Mouse (Mus musculus) G1E-ER4 (cell line): ENCODE results near the gene Fcmr. TPM values are rescaled to one million over a fixed set of nuclear protein-coding genes. Genes with fewer than 3 reads are reported as not detected.

Experiments
- GATA1 ChIP-seq: IDR thresholded peaks from one replicate; pipeline ENCODE4 v1.8.0; 2012; ENCODE audit warnings: low read length, inconsistent platforms
- polyA plus RNA-seq: library from polyadenylated mRNA; stranded (reverse); fragments of >175 nt; gene quantifications from 2 replicates; pipeline ENCODE4 v1.2.3, GENCODE M21; 2012

The Fcmr gene
- polyA plus RNA-seq, 1 experiment = not detected

GRCm38 (mm10) chr1:130844516-130844915 lies 21.0 kb upstream of the Fcmr start:
- no peak for TF ChIP-seq GATA1

DNA sequence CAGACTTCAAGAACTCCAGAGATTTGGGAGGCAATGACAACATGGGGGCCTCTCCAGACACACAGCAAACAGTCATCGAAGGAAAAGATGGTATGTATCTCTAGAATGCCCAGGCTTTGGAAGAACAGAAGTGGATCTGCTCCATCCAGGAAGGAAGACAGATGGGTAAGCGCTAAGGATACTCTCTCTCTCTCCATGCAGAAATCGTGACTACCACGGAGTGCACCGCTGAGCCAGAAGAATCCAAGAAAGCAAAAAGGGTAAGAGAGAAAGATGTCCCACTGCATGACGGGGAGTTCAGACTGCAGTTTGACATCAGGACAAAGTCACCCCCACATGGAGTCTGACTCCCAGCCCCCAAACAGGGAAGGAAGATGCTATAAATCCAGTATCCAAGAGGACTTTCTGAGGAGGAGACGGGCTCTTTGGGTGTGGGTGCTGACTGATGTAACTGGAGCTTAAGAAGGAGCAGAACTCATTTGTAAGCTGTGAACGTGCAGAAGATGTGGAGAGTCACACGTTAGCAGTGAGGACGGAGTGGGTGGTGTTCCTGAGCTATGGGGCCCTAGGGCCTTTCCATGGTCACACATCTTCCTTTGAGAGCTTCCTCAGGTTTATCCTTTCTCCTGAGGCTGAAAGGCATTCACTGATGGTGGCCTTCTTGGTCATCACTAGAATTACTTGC lies 15.8 kb upstream of the Fcmr start:
- TF ChIP-seq GATA1 = no peak

DNA sequence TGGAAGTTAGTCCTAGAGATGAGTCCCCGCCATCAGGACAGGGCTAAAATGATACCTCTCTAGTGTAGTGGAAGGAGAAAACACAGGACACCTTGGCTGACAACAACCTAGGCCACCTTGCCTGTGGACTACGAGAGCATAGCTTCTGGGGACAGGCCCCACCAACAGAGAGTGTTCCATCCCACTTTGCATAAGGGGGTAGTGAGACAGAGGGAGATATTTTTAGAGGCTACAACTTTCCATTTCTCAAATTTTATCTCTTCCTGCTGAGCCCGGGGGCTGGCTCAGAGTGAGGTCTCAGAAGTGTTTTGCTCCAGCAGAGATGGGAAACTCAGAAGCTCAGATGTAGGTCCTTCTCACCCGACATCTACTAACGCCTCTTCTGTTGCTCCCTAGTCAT lies 15.1 kb upstream of the Fcmr start:
- TF ChIP-seq GATA1 = no peak

DNA sequence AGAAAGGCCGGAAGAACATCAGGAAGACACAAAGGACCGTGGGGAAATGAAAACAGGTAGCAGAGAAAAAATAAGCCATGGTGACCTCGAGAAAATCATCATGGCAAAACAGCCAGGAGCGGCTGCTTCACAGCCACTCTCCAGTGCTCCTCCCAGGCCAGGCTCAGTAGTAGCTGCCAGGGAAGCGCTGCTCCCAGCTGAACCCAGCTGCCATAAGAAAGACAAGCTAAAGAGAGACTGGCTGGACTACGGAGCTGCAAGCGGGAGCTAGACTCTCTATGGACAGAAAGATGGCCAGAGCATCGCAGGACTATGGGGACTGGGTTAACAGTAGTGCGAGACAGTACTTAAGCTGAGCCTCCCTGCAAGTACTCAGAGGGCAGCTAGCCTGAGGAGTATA lies 10.7 kb upstream of the Fcmr start:
- TF ChIP-seq GATA1 = no peak

DNA sequence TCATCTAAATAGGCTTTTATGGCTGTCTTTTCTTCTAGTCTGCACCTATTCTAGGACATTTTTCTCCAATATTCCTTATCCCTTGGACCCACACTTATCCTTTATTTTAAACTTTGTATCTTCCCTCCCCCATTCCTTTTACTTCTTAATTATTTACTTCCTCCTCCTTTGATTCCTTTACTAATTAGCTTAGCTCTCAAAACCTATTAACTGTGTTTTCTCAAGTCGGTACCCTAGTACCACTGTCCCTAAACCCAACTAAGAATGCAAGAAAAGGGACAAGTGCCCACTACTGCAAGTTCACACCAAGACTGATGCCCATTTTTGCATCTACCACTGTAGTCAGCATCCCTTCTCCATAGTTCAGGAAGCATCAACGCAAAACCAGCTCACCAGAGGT lies 9.7 kb upstream of the Fcmr start:
- no peak for TF ChIP-seq GATA1

DNA sequence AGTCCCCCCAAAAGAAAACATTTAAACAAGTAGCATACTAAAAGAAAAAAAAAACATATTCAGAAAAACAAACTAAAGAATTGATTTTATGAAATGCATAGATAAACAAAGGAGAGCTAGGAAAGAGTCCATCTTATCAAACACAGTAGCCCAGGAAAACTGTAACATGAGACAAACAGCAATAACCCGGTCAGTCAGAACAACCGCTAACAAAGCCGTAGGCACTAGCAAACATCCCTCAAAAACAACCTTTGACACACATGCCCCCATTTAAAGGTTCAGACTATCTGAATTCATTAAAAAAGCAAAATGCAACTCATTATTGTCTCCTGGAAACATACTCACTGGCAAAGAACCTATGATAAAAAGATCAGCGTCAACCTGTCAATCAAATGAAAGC lies 8.0 kb upstream of the Fcmr start:
- no peak for TF ChIP-seq GATA1

DNA sequence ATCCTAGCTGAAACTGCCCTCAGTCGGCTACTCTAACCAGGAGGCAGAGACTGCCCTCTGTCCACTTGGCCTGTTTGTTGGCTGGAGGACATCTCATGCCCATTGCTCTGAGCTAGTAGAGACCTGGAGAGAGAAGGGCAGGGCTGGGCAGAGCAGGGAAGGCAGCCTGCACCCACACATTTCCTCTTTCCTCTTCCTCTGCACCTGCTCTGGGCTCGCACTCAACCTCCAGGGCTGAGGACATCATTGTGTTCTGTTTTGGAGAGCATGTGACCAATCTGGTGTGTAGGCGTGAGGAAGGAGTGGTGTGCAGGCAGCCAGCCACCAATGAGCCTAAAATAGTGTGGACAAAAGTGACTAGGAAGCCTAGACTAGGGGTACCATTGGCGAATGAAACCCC lies 1.2 kb upstream of the Fcmr start:
- TF ChIP-seq GATA1 = no peak

DNA sequence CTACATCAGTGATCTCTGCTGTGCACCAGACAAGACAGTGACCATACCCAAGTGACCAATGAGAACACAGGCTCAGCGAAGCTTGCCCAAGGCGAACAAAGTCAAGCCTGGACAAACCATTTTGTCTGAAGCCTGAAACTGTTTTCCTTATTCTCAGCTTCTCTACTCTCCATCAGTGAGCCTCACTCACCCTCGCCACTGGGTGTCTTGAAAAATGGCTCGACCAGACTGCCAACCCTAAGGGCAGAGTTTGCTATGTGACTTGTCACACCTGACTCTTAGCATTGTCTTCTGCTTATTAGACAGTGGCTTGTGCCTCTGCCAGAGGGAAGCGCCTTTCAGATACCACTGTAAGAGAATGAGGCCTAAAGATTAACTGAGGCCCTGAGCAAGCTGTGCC lies 728 bp upstream of the Fcmr start:
- TF ChIP-seq GATA1 = no peak

DNA sequence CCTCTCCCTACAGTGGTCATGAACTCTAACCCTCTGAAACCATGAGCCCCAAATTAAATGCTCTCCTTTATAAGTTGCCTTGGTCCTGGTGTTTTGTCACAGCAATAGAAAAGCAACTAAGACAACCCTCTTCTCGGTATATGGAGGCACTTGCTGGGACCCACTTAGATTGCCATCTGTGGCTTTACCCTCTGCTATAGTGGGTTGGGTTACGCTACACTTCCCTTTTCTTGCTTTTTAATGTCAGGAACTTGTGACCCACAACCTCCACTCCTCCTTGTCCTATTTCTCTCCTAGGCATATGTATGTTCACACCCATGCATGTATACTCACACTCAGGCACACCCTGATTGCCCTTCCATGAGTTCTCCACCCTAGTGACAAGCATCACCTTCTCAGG lies 7.4 kb downstream of the Fcmr start:
- TF ChIP-seq GATA1 = no peak

- no peak for TF ChIP-seq GATA1
Measured at GRCm38 (mm10) chr1:130875139-130875538, 9.7 kb downstream of the Fcmr start.

GRCm38 (mm10) chr1:130875910-130876309 lies 10.4 kb downstream of the Fcmr start:
- no peak for TF ChIP-seq GATA1

DNA sequence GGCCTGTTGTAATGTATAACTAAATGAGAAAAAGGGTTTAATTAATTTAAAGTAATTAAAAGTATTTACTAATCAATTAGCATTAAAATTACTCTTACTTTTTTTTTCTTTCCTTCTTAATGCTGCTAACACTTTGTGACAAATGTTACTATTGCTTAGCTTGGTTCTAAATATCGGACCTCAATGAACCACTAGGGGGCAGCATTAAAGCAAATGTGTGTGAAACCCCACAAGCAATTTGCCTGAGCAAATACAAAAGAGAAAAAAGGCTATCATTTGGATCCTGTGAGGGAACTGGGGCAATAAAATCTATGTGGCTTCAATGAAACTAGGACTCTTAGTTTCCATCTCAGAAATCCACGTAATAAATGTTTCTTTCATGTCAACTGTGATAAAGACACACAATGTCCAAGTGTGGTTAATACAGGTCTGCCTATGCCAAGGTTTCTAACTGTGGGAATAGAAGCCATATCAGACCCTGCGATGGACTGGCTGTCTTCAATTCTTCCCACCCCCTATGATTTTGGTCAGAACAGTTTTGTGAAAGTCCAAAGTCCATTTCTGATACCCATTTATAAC lies 11.6 kb downstream of the Fcmr start:
- no peak for TF ChIP-seq GATA1

DNA sequence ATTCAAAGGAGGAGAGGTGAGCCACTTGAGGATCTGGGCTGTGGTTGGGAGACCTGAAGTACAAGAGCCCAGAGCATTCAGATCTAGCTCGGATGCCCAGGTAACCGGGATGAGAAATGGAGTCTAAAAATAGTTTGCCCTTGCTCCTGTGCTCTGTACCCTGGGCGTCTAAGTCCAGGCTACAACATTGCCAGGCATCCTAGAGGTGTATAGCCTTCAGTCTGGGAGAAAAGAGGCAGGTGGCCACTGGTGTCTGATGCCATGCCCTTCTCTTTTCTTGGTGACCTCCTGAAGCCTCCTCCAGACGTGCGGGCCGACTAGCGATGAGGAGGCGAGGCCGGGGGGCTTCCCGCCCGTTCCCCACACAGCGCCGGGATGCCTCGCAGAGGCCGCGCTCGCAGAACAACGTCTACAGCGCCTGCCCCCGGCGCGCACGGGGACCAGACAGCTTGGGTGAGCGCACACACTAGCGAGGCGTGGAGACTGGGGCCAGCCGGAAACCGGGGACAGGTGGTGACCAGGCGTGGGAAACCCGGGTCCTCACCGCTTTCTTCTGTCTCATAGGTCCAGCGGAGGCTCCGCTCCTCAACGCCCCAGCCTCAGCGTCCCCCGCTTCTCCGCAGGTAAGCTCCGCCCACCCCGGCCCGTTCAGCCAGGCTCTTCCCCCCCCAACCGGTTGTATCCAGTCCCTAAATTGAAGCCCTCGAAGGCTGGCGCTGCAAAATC lies 12.6 kb downstream of the Fcmr start:
- TF ChIP-seq GATA1 = no peak

GRCm38 (mm10) chr1:130879927-130880326 lies 14.5 kb downstream of the Fcmr start:
- no peak for TF ChIP-seq GATA1

DNA sequence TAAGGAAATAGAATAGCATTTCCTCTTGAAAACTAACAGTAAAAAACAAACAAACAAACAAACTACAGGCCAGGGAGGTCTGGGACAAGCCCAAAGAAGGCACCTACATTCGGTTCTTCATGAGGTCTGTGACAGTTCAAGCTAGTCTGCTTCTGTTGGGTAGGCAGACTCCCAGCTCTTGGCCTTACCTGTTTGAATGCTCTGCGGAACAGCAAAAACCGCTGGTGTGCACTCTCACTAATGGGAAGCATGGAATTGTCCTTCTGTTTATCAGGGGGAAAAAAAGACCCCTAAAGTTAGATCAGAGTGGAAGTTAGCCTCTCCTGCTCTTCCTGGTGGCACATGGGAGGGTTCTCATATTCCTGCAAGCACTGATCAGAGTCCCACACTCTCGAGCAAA lies 17.7 kb downstream of the Fcmr start:
- no peak for TF ChIP-seq GATA1

- no peak for TF ChIP-seq GATA1
Measured at GRCm38 (mm10) chr1:130887354-130887753, 21.9 kb downstream of the Fcmr start, which contains the start of gene Il24. Il24 (minus strand) TSS chr1:130887454.

DNA sequence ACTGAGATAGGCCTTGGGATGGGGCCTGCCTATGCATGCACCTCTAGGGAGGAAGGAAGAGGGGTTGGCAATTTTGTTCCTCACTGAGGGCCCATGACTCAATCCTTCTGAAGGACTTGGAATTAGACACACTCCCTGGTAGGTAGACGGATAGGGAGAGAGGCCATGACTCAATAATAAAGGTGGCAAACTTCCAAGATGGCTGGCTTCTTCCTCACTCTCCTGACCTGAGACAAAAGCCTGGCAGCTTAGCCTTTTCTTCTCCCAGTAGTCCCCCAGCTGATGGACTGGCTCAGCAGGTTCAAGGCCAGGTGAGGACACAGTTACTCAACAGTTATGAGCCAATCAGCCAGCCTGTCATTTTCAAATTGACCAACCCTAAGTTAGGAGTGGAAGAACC lies 27.0 kb downstream of the Fcmr start:
- no peak for TF ChIP-seq GATA1
